In genomic region chr13:117218092-117218491, GRCm38 (mm10) we compare ENCODE assay signal across 14 mouse cellular contexts. TPM values are rescaled to one million over a fixed set of nuclear protein-coding genes. Genes with fewer than 3 reads are reported as not detected.
DNase-seq lines count a peak whose midpoint lies in the region.
"Had no signal": no experiment of that assay in that cellular context is flagged by ENCODE, and none has a peak within 500 bp of the region (broad histone marks: within the 10 kb centered on the region; RNA-seq: fewer than 3 reads in every experiment).

No protein-coding gene starts in this region.

- intact Hi-C loops in heart, postnatal 25 days (cut with DNase I), result no loop called here

- DNase-seq in heart, adult 11 months, result peak; percentile 19
- no peak for DNase-seq in heart, postnatal 25 days (ENCODE audit: low spot score)
- peak; percentile 63 for DNase-seq in R1 (ENCODE audit: low read depth, low spot score)
- peak; percentile 81 for DNase-seq in naive thymus-derived CD4-positive, alpha-beta T cell, adult 2 months (ENCODE audit: low read depth)
- peak; percentile 79 for DNase-seq in thymus, postnatal 4 days
- no peak for DNase-seq in urinary bladder, postnatal 36 days (ENCODE audit: low spot score in 2 of 2)
- DNase-seq in adrenal gland, postnatal 25 days, result no peak
- DNase-seq: adrenal gland, postnatal 36 days; cerebellum, adult 11 months; cerebellum, postnatal 10 days; gastrocnemius, postnatal 36 days; kidney, postnatal 4 days; lung, embryonic 14.5 days had no signal

RNA-seq across cellular contexts. Expression of gene Gm17509, which starts 2.8 kb away (rescaled TPM):
- total RNA-seq in heart, postnatal 25 days (2021), result not detected
- total RNA-seq in adrenal gland, postnatal 25 days (2021), result not detected in 2 replicates
- total RNA-seq: gastrocnemius, adult 18-20 months; gastrocnemius, postnatal 36 days had no signal

RNA-seq across cellular contexts. Expression of gene Emb, which starts 9.8 kb away (rescaled TPM):
- total RNA-seq in heart, postnatal 25 days (2021), result 10 to 100 TPM in 1 of 2 experiments, 1 to 10 TPM in 1; 9.9 to 11.0 TPM
- total RNA-seq in adrenal gland, postnatal 25 days (2021), result 122 and 134 TPM in 2 replicates

Comparison
In these comparisons a context has a peak if more than half of its experiments do, and no peak if none do; other contexts are left out.
1. DNase-seq: peak in heart, adult 11 months (single experiment), R1 (single experiment), naive thymus-derived CD4-positive, alpha-beta T cell, adult 2 months (single experiment) and thymus, postnatal 4 days (single experiment); none in heart, postnatal 25 days (single experiment), urinary bladder, postnatal 36 days (0 of 2) and adrenal gland, postnatal 25 days (single experiment).
2. RNA of gene Emb, which starts 9.8 kb away (total RNA-seq): 122 to 134 TPM in adrenal gland, postnatal 25 days; 9.9 to 11.0 TPM in heart, postnatal 25 days; every median in the first group is over 10 times any median in the second.